Mouse (Mus musculus): ENCODE measurements around the gene Gm45208. TPM values are rescaled to one million over a fixed set of nuclear protein-coding genes. Genes with fewer than 3 reads are reported as not detected.
"Not testable (repeated sequence)": the region's sequence is repeated elsewhere in the genome, so short reads cannot be mapped to it uniquely, and the experiment has no call there.

Gene Gm45208
- total RNA-seq (2022), result under 1 TPM in 1 of 4 experiments, not detected in 3; 0.83 TPM

DNA sequence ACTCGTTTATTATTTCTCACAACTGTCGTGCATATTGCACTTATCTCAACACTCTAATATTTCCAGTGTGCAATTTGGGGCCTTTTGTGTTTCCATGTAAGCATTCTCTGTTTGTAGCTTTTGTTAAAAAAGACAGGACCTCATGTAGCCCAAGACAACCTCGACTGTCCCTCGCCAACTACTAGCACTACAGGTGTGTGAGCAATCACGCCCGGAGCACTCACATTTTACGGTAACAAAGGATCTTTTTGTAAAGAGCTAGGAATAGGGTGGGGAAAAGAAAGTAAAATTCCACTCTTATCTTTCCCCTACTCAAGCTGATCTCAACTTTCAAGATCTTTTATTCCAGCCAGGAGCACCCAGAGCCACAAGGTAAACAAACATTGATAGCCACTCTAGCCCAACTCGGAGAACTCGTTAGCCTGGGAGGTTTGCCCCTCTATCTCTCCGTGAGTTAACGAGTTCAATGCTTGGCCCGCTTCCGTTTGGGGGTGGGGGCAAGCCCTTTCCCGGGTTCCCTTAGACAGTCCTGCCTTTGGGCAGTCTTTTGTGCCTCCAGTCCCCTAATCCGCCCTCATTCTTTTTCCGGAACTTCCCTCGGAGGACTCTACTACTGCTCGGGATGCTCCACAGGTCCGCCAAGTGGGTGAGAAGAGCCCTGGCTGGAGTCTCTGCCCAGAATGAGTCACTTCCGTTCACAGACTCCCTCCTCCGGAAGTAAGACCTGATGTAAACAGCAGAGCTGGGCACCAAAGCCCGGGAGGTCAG is at the start of gene Gm45208:
Gene Gm45208 (plus strand): TSS at position 732 of the 768 bp plus-strand sequence.
- peak; percentile 58 to 64 for DNase-seq (ENCODE audit: low spot score in 2 of 2)

- DNase-seq (ENCODE audit: low spot score in 2 of 2), result no peak
These were observed 49.3 kb upstream of the Gm45208 start for GRCm38 (mm10) chrX:7672739-7673138.

- no peak for DNase-seq (ENCODE audit: low spot score in 2 of 2)
These were observed 48.3 kb upstream of the Gm45208 start for GRCm38 (mm10) chrX:7673578-7674281.

- DNase-seq (ENCODE audit: low spot score in 2 of 2), result no peak
These were observed 47.6 kb upstream of the Gm45208 start for GRCm38 (mm10) chrX:7674284-7675000.

- DNase-seq (ENCODE audit: low spot score in 2 of 2), result no peak
These were observed 47.1 kb upstream of the Gm45208 start for GRCm38 (mm10) chrX:7675001-7675380.

DNA sequence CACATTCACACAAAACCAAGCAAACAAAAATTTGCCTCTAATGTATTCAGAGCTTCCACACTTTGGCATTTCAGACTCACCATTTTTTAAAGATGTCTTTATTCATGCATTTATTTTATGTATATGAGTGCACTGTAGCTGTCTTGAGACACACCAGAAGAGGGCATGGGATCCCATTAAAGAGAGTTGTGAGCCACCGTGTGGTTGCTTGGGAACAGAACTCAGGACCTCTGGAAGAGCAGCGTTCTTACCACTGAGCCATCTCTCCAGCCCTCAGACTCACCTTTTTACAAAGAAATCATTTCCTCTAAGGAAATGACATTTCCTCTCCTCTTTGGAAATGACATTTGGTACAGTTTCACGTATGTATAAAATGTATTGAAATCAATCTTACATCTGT is 43.1 kb upstream of the Gm45208 start:
- no peak for DNase-seq (ENCODE audit: low spot score in 2 of 2)

GRCm38 (mm10) chrX:7679405-7680056 is 42.5 kb upstream of the Gm45208 start:
- DNase-seq (ENCODE audit: low spot score in 2 of 2), result peak; percentile 88 to 94

DNA sequence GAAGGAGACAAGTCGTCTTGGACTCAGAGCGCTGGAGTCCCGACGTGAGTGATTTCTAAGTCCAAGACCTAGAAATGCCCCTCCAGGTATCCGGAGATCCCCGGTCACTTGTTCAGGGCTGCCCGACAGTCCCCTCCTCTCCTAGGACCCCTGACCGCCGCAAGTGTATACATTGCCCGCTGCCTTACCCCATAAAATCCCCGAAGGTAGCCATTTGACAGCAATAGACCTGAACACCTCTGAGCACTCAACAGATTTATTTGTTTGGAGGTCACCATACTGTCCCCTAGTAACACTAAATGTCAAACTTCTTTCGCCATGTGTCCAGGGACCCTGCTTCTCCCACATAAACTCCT is 42.0 kb upstream of the Gm45208 start:
- no peak for DNase-seq (ENCODE audit: low spot score in 2 of 2)

GRCm38 (mm10) chrX:7680864-7681263 is 41.2 kb upstream of the Gm45208 start, which contains the start of gene Magix:
TSS of gene Magix (minus strand) at chrX:7681251.
- peak; percentile 14 to 52 for DNase-seq (ENCODE audit: low spot score in 2 of 2)

DNA sequence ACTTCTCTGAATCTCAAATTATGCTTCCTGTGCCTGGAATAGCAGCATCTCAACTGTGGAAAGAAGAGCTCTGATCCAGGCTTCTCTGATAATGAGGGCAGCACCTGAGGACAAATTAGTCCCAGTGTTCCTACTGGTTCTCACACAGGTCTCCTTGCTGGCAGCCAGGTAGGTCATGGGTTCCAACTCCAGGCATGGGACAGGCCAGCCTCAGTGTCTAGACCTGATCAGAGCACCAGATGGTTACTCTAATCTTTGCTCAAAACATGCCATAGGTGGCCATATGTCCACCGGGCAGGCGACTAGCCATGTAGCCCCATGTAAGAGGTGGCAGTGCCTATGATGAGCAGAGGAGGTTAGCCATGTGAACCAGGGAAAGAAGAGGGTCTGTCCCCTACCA is 33.7 kb upstream of the Gm45208 start:
- no peak for DNase-seq (ENCODE audit: low spot score in 2 of 2)

DNA sequence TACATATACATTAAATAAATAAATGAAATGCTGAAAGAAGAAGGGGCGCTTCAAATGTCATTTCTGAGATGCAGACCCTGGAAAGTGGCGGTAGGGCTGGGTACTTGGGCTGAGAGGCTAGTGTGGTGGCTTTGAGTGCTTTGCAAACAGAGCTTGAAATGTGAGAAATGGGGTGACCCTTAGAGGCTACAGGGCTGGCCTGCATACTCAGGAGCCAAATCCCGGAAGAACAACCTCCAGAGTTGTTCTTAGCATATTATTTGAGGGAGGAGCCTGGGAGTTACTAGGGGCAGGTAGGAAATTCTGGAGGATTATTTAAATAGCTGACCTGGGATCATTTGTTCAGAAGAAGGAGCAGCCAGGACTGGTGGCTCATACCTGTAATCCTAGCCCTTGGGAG is 31.6 kb upstream of the Gm45208 start:
- DNase-seq (ENCODE audit: low spot score in 2 of 2), result no peak

DNA sequence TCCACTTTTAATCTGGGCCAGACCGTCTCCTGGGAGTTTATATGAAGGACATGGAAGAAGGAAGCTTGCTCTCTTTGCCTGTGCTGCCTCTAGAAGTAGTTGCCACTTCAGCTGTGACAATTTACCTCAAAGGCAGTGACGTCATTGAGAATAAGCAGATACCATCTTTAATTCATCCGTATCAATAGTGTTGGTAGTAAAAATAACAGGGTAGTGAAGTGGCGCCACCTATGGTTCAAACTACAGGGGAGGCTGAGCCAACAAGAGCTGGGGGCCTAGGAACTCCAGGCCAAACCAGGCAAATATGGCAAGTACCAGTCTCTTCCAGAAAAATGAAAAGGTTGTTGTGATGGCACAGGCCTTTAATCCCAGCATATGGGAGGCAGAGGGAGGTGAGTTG is 29.2 kb upstream of the Gm45208 start:
- DNase-seq (ENCODE audit: low spot score in 2 of 2), result no peak

DNA sequence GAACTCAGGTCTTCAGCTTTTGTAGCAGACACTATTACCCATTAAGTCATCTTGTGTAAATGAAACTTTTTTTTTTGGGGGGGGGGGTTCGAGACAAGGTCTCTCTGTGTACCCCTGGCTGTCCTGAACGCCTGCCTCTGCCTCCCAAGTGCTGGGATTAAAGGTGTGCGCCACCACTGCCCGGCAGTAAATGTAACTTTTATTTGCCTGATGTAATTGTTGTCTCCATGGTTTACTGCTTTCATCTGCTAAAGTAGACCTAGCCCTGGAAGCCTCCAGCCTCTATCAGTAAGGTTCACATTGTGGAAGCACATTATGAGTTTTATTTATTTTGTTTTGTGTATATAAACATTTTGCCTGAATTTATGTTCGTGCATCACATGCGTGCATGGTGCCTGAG is 25.5 kb upstream of the Gm45208 start:
- DNase-seq (ENCODE audit: low spot score in 2 of 2), result no peak

DNA sequence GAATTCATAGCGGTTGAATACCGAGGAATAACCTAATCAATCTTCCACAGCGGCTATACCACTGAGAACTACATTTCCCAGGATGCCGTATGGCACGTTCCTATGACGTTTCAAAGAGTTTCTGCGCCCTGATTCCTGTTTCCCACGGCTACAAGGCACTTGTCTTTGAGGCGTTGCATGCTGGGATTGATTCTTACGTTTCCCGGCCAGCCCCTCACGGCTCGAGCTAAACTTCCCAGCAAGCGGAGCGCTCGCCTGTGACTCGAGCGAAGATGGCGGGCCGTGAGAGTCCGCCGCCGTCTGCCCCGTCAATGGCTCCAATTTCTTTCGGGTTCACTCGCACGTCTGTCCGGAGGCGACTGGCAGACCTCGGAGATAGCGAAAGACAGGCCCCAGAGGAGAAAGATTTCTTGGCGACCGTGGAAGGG is 25.1 kb upstream of the Gm45208 start, which contains the start of gene Gpkow:
Gene Gpkow (plus strand): TSS at position 178 of the 428 bp plus-strand sequence.
- DNase-seq (ENCODE audit: low spot score in 2 of 2), result peak; percentile 56 to 79

DNA sequence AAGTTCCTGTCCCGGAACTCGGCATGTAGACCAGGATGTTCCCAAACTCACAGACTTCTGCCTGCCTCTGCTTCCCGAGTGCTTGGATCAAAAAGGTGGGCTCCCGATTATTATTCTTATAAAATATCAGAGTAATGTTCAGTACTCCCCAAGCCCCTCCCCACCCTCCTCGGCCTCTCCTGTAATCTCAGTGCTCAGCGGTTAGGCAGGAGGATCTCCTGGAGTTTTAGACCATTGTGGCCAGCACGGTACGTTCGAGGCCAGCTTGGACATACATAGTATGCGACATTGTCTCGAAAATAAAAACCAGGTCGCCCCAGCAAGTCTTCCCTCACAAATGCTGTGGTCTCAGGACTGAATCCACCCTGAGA is 8.3 kb upstream of the Gm45208 start:
- not testable (repeated sequence) for DNase-seq (ENCODE audit: low spot score in 2 of 2)

DNA sequence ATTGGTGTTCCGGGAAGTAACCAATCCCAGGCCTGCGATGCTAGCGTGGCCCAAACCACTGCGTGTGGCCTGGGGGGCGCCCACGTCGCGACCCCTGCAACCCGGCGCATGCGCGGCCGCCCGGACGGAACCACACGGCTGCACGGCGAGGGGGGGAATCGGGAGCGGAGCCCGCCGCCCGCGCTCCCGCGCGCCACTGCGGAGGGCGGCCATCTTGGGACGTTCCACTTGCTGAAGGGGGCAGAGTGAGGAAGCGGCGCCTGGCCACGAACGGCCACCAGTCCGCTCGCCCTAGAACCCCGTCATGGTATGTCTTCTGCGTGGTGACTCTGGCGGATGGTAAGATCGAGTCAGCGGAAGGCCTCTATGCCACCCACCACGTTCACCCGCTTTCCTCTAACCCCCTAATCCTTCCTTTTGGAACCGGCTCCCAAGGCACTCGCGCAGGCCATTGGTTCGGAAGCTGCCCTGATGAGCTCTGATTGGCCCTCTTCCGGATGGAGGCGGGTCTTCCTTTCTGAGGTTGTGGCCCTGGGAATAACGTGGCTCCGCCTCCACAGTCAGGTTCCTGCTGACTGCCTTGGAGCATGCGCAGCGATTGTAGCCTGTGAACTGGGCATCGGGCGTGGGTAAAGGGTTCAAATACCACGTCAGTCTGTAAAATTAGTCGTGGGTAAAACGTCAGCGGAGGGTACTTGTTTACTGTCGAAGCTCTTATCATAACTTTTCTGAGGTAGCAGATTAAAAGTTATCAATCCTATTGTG is 7.7 kb upstream of the Gm45208 start, which contains the start of gene Wdr45:
Gene Wdr45 (plus strand): TSS at position 199 of the 765 bp plus-strand sequence.
- peak; percentile 89 to 95 for DNase-seq (ENCODE audit: low spot score in 2 of 2)

GRCm38 (mm10) chrX:7716058-7716457 is 6.0 kb upstream of the Gm45208 start:
- DNase-seq (ENCODE audit: low spot score in 2 of 2), result not testable (repeated sequence)

- DNase-seq (ENCODE audit: low spot score in 2 of 2), result no peak
These were observed 202 bp downstream of the Gm45208 start for GRCm38 (mm10) chrX:7722282-7722611.

GRCm38 (mm10) chrX:7722691-7723090 is 646 bp downstream of the Gm45208 start:
- no peak for DNase-seq (ENCODE audit: low spot score in 2 of 2)

GRCm38 (mm10) chrX:7724135-7724534 is 2.1 kb downstream of the Gm45208 start:
- no peak for DNase-seq (ENCODE audit: low spot score in 2 of 2)

DNA sequence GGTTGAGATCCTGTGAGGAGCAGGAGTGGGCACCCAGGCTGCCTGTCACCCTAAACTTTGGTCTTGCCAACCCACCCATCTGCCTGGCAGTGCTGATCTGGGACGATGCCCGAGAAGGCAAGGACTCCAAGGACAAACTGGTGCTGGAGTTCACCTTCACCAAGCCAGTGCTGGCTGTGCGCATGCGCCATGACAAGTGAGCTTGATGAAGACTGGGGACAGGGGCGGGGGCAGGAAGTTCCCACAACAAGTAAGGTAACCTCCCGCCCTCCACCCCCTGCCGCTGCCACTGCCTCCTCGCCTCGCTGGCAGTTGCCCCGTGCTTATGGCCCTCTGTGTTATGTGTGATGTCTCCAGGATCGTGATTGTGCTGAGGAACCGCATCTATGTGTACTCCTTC is 3.8 kb downstream of the Gm45208 start:
- no peak for DNase-seq (ENCODE audit: low spot score in 2 of 2)

Data from gastrocnemius, adult 8-10 months (tissue).